Mouse (Mus musculus) embryonic fibroblast, embryonic 13.5 days (primary cell): ENCODE measurements around the gene Snx27.

Experiments
- CTCF ChIP-seq: IDR thresholded peaks from 2 replicates; pipeline ENCODE4 v1.5.1; 2011; ENCODE audit warnings: mild to moderate bottlenecking, control low read depth, low read length, moderate library complexity, borderline replicate concordance; ENCODE audit not compliant: insufficient read depth
- POLR2A ChIP-seq: IDR thresholded peaks from 2 replicates; pipeline ENCODE4 v1.6.1; 2011; ENCODE audit warnings: low read depth, mild to moderate bottlenecking, control low read depth, low read length, moderate library complexity

- TF ChIP-seq CTCF (no peak), POLR2A (no peak)
Observed at GRCm38 (mm10) chr3:94457055-94457454, 125.5 kb downstream of the Snx27 start.
